Comparison of ENCODE assay signal across 22 mouse cellular contexts in the genomic region with DNA sequence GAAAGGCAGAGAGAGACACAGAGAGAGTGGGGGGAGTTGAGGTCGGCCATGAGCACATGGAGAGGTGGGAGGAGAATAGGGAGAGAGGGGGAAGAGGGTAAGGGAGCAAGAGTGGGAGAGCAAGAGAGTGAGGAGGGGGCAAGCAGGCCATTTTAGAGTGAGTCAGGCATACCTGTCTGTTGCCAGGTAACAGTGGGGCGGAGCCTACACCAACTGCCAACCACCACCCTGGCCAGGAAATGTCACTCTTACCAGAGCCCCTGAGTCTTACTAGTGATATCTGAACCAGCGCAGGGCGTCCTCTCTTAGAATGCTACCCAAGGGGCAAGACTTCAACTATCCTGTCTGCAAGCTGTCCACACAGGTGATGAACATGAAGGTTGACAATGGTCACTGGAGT.
DNase-seq lines count a peak whose midpoint lies in the region; ATAC-seq and TF ChIP-seq lines count a peak whose summit lies in the region.
"Had no signal": no experiment of that assay in that cellular context is flagged by ENCODE, and none has a peak within 500 bp of the region (broad histone marks: within the 10 kb centered on the region; RNA-seq: fewer than 3 reads in every experiment).

No protein-coding gene starts in this region.

- no peak overlapping the region for H3K9ac ChIP-seq in lung, embryonic 14.5 days
- H3K9ac ChIP-seq: forebrain, embryonic 13.5 days; hindbrain, embryonic 12.5 days; hindbrain, embryonic 15.5 days had no signal

- no peak overlapping the region for H3K4me2 ChIP-seq in lung, embryonic 14.5 days
- H3K4me2 ChIP-seq: forebrain, embryonic 13.5 days; heart, embryonic 11.5 days; hindbrain, embryonic 12.5 days; hindbrain, embryonic 15.5 days had no signal

- peaks cover 22% of the 10 kb centered on the region for H3K4me1 ChIP-seq in lung, embryonic 14.5 days (ENCODE audit: insufficient read depth)

- no peak overlapping the region for H3K4me3 ChIP-seq in lung, embryonic 14.5 days (ENCODE audit: low read depth, low read length)
- H3K4me3 ChIP-seq: forebrain, embryonic 10.5 days; forebrain, embryonic 13.5 days; gastrocnemius, adult 2 months; hindbrain, embryonic 12.5 days; hindbrain, embryonic 15.5 days had no signal

- H3K9me3 ChIP-seq in lung, embryonic 14.5 days (ENCODE audit: low read depth, low read length): no peaks in the 10 kb centered on the region
- H3K9me3 ChIP-seq: forebrain, embryonic 10.5 days; forebrain, embryonic 13.5 days; hindbrain, embryonic 12.5 days; hindbrain, embryonic 15.5 days had no signal

- no peak for TF ChIP-seq CTCF in lung, embryonic 14.5 days (IDR thresholded peaks at IDR 0.05; ENCODE audit: low read depth)

- ATAC-seq in lung, embryonic 14.5 days (ENCODE audit: insufficient read depth): no peak
- ATAC-seq: forebrain, embryonic 13.5 days; forebrain, embryonic 16.5 days had no signal

- 84% methylated on average over 4 of the region's 4 CpGs for WGBS in lung, embryonic 14.5 days

- no peak overlapping the region for H3K27ac ChIP-seq in lung, embryonic 14.5 days (ENCODE audit: low read depth)
- H3K27ac ChIP-seq: forebrain, embryonic 10.5 days; forebrain, embryonic 13.5 days; gastrocnemius, adult 2 months; hindbrain, embryonic 12.5 days; hindbrain, embryonic 15.5 days had no signal

- H3K36me3 ChIP-seq in lung, embryonic 14.5 days (ENCODE audit: insufficient read depth): no peaks in the 10 kb centered on the region
- H3K36me3 ChIP-seq: forebrain, embryonic 10.5 days; hindbrain, embryonic 12.5 days; hindbrain, embryonic 15.5 days had no signal

- peak; percentile 23 for DNase-seq in lung, embryonic 14.5 days
- DNase-seq in lung, postnatal 36 days: no peak
- peak; percentile 51 for DNase-seq in thymus, postnatal 0 days (ENCODE audit: low spot score)
- no peak for DNase-seq in thymus, adult 18-20 months
- DNase-seq in T-cell, adult 2 months (ENCODE audit: low spot score): peak; percentile 19
- DNase-seq in naive thymus-derived CD4-positive, alpha-beta T cell, adult 2 months (ENCODE audit: low read depth): peak; percentile 42
- DNase-seq in gastrocnemius, adult 18-20 months (ENCODE audit: low spot score): no peak
- DNase-seq: adrenal gland, postnatal 14 days; B cell, adult 2 months; cerebellum, adult 11 months; cerebellum, adult 2 months; cerebellum, postnatal 10 days; cerebellum, postnatal 36 days; embryo, embryonic 11 days; gastrocnemius, adult 2 months; gastrocnemius, postnatal 14 days had no signal

- H3K27me3 ChIP-seq in lung, embryonic 14.5 days (ENCODE audit: insufficient read depth, low read length): no peaks in the 10 kb centered on the region
- H3K27me3 ChIP-seq: forebrain, embryonic 13.5 days; hindbrain, embryonic 15.5 days had no signal

Comparison
In these comparisons a context has a peak if more than half of its experiments do, and no peak if none do; other contexts are left out.
1. DNase-seq: peak in lung, embryonic 14.5 days (single experiment), thymus, postnatal 0 days (single experiment), T-cell, adult 2 months (single experiment) and naive thymus-derived CD4-positive, alpha-beta T cell, adult 2 months (single experiment); none in lung, postnatal 36 days (single experiment), thymus, adult 18-20 months (0 of 2) and gastrocnemius, adult 18-20 months (single experiment).